Mouse (Mus musculus) cerebellum, adult (tissue): ENCODE measurements around the gene Scarb1.
"Not testable (repeated sequence)": the region's sequence is repeated elsewhere in the genome, so short reads cannot be mapped to it uniquely, and the experiment has no call there.

Source experiments
- ATAC-seq: cut with Nextera tagmentation; 2 replicates; pipeline ENCODE4 v1.9.2; 2017; ENCODE audit warnings: mild to moderate bottlenecking, moderate library complexity, mixed read lengths; ENCODE audit not compliant: insufficient number of reproducible peaks, low FRiP score, low TSS enrichment

Scarb1 gene

DNA sequence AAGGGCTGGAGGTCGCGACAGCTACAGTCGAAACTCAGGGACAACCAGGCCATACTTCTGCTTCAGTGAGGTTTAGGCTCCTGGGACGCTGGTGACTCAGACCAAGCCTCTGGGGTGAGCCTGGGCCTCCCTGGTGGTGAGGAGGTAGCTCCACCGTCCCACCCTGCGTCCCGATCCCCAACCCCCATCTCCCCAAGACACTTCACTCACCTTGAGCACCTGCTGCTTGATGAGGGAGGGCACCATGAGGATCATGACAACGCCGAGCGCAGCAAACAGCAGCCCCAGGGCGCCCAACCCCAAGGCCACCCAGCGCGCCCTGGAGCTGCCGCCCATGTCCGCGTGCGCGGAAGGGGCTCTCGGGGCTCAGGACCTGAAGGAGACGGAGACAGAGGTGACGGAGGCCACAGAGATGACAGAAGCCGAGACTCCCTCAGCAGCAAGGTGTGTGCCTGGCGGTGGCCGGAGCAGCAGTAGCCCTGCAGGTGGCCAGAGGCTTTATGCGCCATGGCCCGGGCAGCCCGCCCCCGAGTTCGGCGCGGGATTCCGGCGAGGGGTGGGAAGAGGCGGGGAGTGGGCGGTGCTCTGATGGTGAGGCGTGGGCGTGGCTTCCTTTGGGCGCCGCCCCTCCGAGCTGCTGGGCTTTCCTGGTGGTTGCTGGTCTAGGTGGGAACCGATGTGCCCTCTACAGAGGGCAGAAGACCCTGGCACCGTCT lies at the start of gene Scarb1:
Gene Scarb1 (minus strand): TSS at position 548 of the 716 bp plus-strand sequence.
- no peak for ATAC-seq

GRCm38 (mm10) chr5:125389579-125390441 lies 48.9 kb upstream of the Scarb1 start, which contains the start of gene Ubc:
Gene Ubc (minus strand): TSS chr5:125390202.
- peak; percentile 34; the same call in 1 of the 2 replicates for ATAC-seq

DNA sequence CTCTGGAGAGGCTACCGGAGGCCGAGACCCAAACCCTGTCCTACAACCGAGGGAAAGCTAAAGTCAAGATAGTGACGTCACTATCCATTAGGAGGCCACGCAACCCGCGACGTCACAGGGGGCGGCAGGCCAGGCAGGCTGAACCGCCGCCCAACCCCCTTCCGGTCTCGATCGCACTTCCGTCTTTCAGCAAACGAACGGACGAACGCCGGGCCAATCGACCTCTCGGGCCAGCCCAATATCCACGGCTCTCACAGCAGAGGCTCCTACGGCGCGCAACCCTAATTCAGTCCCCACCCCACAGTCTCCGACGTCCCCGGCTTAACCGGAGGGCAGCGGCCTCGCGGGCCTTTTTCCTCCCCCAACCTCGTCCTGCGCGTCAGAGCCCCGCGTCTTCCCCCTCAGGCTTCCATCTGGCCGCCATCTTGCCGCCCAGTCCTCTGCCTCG lies 48.3 kb upstream of the Scarb1 start, which contains the start of gene Gm10382:
Gene Gm10382 (plus strand): TSS at position 192 of the 448 bp plus-strand sequence.
- 0 out of 2 replicates have a peak, but pooled peaks have one; percentile 22 for ATAC-seq

DNA sequence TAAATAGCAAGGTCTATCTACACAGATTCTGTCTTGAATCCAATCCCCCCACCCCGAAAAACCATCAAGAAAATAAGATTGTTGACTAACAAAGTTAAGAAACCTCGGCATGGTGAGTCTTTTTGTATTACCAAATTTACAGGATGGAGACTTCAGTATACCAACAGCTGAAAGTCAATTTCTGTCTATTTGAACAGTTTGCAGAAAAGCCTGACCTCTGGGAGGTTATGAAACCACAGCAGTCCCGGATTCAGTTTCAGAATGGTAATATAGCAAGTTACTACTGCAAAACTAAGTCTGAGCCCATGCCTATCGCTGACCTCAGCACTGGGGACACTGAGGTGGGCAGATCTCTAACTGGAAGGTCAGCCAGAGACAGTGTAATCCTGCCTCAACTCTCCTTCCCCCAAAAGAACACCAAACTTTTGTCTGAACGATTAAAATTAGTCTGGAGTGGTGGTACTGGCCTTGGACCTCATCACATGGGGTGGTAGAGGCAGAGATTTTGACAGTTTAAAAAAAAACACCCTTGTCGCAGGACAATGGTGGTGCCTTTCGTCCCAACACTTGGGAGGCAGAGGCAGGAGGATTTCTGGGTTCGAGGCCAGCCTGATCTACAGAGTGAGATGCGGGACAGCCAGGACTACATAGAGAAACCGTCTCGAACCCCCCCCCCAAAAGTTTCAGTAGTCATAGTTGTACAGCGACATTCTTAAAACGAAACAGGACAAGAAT lies 47.6 kb upstream of the Scarb1 start:
- ATAC-seq = no peak

GRCm38 (mm10) chr5:125387295-125387694 lies 46.4 kb upstream of the Scarb1 start:
- ATAC-seq = not testable (repeated sequence)

DNA sequence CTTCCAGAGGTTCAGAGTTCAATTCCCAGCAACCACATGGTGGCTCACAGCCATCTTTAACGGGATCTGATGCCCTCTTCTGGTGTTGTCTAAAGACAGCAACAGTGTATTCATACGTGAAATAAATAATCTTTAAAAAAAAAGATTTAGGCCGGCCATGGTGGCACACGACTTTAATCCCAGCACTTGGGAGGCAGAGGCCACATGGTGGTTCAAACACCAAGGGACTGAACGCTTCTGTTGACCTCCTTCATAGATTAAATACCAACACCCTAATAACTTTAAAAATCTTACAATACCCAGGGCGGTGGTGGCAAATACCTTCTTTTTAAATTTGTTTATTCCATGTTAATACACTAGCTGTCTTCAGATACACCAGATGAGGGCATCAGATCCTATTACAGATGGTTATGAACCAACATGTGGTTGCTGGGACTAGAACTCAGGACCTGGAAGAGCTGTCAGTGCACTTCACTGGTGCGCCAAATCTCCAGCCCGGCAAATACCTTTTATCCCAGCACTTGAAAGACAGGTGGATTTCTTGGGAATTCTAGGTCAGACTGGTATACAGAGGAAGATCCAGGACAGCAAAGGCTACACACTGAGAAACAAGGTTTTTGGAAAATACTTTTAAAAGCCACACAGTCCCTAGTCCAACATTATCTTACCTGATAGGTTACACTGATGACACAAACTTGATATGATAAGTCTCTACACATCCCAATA lies 44.5 kb upstream of the Scarb1 start:
- ATAC-seq = no peak

GRCm38 (mm10) chr5:125384512-125385214 lies 43.8 kb upstream of the Scarb1 start:
- no peak for ATAC-seq

DNA sequence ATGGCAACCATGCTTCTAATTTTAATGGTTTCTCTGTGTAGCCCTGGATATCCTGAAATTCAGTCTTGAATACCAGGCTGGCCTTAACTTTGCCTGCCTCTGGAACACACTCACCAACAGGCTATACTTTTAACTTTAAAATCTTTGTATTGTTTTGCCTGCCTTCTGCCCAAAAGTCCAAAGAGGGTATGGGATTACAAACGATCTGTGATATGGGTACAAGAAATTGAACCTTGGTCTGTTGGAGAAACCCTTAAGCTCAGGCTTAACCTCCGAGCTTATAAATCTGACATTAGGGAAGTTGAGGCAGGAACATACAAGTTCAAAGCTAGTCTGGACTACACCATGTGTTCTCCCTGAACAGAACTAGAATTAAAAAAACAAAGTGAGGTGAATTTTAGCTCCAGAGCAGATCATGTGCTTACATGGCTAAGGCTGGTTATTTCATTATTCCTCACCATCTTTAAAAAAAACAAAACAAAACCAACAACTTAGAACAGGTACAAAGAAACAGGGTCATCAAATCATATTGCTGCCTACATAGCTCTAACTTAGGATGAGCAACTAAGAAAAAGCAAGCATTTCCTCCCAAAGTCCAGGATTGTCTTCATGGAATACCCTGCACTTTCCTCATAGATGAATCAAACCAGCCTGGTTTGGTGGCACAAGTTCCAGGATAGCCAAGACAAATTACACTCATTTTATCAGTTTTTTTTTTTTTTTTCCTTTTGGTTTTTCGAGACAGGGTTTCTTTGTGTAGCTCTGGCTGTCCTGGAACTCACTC lies 42.9 kb upstream of the Scarb1 start:
- ATAC-seq = no peak

GRCm38 (mm10) chr5:125382673-125383558 lies 42.0 kb upstream of the Scarb1 start:
- ATAC-seq = peak; percentile 58; the same call in 1 of the 2 replicates

DNA sequence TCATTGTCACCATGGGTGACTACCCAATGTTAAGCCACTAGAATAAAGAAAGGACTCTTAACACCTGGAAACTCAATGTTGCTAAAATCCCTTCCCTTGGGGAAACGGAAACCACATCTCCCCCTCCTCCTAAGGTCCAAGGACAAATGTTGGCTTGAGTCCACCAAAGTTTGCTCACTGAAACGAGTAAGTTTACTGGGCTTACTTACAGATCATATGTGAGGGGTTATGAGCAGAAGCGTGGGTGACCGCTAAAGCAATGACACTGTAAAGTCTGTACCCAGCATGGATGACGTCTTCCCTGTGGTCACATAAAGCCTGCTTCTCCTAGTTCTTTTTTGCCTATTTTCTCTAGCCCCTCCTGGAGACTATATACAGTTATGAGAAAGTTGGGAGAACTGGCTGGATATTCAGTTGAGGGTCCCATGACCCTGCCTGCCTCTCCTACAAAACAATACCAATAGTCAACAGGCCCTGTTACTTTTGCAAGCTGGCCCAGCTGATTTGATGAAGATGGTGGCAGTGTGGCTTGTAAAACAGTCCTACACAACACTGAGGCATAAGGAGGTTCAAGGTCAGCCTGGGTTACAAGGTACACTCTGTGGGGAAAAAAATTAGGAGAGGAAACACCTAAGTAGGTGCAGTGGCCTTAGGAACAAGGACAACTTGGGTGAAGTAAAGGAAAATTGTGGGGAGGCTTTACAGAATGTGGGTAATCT lies 41.2 kb upstream of the Scarb1 start:
- no peak for ATAC-seq

DNA sequence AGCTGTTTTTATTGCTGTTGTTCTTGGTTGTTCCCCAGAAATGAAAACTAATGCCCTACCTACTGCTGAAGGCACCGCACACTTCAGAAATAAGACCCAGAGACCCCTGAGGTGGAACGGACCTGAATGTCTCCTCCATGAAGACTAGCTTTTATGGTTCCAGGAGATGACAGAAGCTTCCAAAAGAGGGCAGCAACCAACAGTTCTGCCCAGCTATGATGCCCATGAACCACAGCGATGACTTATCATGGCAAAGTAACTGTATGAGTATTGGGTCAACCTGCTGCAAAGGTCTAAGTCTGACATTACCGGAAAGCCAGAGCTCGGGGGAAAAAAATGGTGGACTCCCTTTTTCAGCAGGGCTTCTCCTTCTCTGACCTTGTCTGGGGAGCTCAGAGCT lies 38.0 kb upstream of the Scarb1 start:
- ATAC-seq = no peak

GRCm38 (mm10) chr5:125377214-125377613 lies 36.3 kb upstream of the Scarb1 start:
- no peak for ATAC-seq

GRCm38 (mm10) chr5:125375871-125376270 lies 35.0 kb upstream of the Scarb1 start:
- ATAC-seq = no peak

GRCm38 (mm10) chr5:125372027-125372426 lies 31.1 kb upstream of the Scarb1 start:
- no peak for ATAC-seq

- no peak for ATAC-seq
Measured at GRCm38 (mm10) chr5:125370950-125371693, 30.2 kb upstream of the Scarb1 start.

DNA sequence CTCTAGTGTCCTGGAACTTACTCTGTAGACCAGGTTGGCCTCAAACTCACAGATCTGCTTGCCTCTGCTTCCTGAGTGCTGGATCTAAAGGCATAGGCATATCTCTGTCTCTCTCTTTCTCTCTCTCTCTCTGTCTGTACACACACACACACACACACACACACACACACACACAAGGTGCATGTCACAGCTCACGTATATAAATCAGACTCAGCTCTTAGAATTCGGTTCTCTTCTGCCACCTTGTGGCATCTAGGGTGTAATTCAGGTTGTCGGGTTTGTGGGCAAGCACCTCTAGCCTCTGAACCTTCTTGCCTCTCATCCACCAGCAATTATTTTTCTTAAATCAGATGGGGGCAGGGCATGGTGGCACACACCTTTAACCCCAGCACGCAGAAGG lies 27.7 kb upstream of the Scarb1 start:
- ATAC-seq = no peak
